Mouse (Mus musculus): ENCODE measurements around the gene Fam161a. TPM values are rescaled to one million over a fixed set of nuclear protein-coding genes. Genes with fewer than 3 reads are reported as not detected.

Fam161a gene
- total RNA-seq, 2 experiments from 2014 or later = 16.2 to 28.9 TPM

- peak; percentile 97 for DNase-seq
These were observed 16.8 kb upstream of the Fam161a start, which contains the start of gene Cct4 for GRCm38 (mm10) chr11:22990393-22991126. Gene Cct4 (plus strand): TSS chr11:22990519.

GRCm38 (mm10) chr11:22991218-22991835 lies 16.0 kb upstream of the Fam161a start:
- DNase-seq = no peak

- DNase-seq = no peak
These were observed 13.1 kb upstream of the Fam161a start for GRCm38 (mm10) chr11:22994271-22994670.

GRCm38 (mm10) chr11:22995461-22995860 lies 11.9 kb upstream of the Fam161a start:
- no peak for DNase-seq

GRCm38 (mm10) chr11:22998308-22998707 lies 9.0 kb upstream of the Fam161a start:
- DNase-seq = no peak

GRCm38 (mm10) chr11:23005276-23005675 lies 2.1 kb upstream of the Fam161a start:
- DNase-seq = no peak

- no peak for DNase-seq
These were observed 208 bp upstream of the Fam161a start for GRCm38 (mm10) chr11:23007166-23007480.

GRCm38 (mm10) chr11:23008181-23008823 lies 971 bp downstream of the Fam161a start:
- DNase-seq = peak; percentile 91

- DNase-seq = no peak
These were observed 1.5 kb downstream of the Fam161a start for GRCm38 (mm10) chr11:23008824-23009200.

- no peak for DNase-seq
These were observed 5.8 kb downstream of the Fam161a start for GRCm38 (mm10) chr11:23013096-23013495.

GRCm38 (mm10) chr11:23013580-23014294 lies 6.4 kb downstream of the Fam161a start:
- no peak for DNase-seq

GRCm38 (mm10) chr11:23014996-23015395 lies 7.7 kb downstream of the Fam161a start:
- DNase-seq = no peak

GRCm38 (mm10) chr11:23017943-23018342 lies 10.6 kb downstream of the Fam161a start:
- no peak for DNase-seq

- DNase-seq = peak; percentile 37
These were observed 12.9 kb downstream of the Fam161a start for GRCm38 (mm10) chr11:23020116-23020770.

- peak; percentile 7 for DNase-seq
These were observed 13.5 kb downstream of the Fam161a start for GRCm38 (mm10) chr11:23020841-23021240.

GRCm38 (mm10) chr11:23023155-23023554 lies 15.8 kb downstream of the Fam161a start:
- no peak for DNase-seq

GRCm38 (mm10) chr11:23024169-23024568 lies 16.8 kb downstream of the Fam161a start:
- no peak for DNase-seq

GRCm38 (mm10) chr11:23028957-23029356 lies 21.6 kb downstream of the Fam161a start:
- DNase-seq = no peak

- no peak for DNase-seq
These were observed 22.1 kb downstream of the Fam161a start for GRCm38 (mm10) chr11:23029399-23029798.

- no peak for DNase-seq
These were observed 39.9 kb downstream of the Fam161a start for GRCm38 (mm10) chr11:23047252-23047651.

GRCm38 (mm10) chr11:23047663-23048582 lies 40.6 kb downstream of the Fam161a start:
- DNase-seq = no peak
